In the genomic region with DNA sequence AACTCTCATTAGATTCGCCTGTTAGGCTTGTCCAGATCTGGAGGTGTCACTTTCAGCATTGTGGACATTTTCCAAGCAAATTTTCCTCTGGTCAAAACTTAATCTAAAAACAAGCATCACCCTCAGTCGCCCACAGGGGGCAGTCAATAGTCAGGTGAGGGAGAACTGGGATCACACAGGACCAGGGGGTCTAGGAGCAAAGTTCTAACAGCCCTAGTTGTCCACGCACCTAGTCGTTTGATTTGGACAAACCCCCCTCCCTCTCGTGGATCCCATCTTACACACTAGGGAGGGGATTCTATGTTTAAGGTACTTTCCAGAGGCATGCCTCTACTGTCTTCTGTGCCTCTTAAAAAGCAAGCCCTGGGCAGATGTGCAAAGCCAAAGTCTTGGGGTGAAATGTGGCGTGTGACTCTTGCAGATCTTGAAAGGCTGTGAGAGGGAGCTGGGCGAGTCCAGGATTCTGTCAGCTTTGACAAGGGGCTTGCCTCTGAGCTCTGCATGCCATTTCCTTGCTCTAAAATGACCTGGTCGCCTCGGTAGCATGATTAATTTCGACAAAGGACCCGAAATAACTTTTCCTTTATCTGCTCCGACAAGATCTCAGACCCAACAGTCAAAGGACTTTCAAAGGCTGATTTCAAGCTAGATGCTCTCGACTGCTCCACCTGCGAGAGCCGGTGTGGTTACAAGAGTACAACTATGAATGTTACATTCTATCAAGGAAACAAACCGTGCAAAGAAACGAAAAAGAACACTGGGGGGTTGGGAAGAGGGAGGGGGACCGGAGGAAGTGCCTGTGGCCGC, we compare ENCODE assay signal across 8 mouse cellular contexts. TPM values are rescaled to one million over a fixed set of nuclear protein-coding genes. Genes with fewer than 3 reads are reported as not detected.
DNase-seq lines count a peak whose midpoint lies in the region; ATAC-seq and TF ChIP-seq lines count a peak whose summit lies in the region.

No protein-coding gene starts in this region.

- H3K36me3 ChIP-seq in heart, embryonic 13.5 days, result no peaks in the 10 kb centered on the region
- H3K36me3 ChIP-seq in spleen, adult 2 months (ENCODE audit: control insufficient read depth, insufficient read depth, low read length), result no peaks in the 10 kb centered on the region

- peak overlapping the region; percentile 83 for H3K9ac ChIP-seq in heart, embryonic 13.5 days

- peak overlapping the region; percentile 78 for H3K4me3 ChIP-seq in gastrocnemius, adult 2 months
- H3K4me3 ChIP-seq in heart, embryonic 13.5 days, result peak overlapping the region; percentile 65
- H3K4me3 ChIP-seq in spleen, adult 2 months (ENCODE audit: extremely low read depth, insufficient read depth, insufficient read length), result peak overlapping the region; percentile 69

- peak; percentile 22 for DNase-seq in gastrocnemius, adult 2 months
- DNase-seq in gastrocnemius, adult 8-10 months (ENCODE audit: low spot score in 2 of 2), result no peak
- peak; percentile 67 for DNase-seq in Muller cell, postnatal 12 days (ENCODE audit: inconsistent ontology term)
- peak; percentile 36 to 49 for DNase-seq in cerebellum, postnatal 36 days
- DNase-seq in kidney, postnatal 14 days, result peak; percentile 32
- peak in 1 of 2 experiments; percentile 58 for DNase-seq in spleen, adult 2 months (ENCODE audit: low read depth in 1 of 2, low spot score in 2 of 2)

- peak; percentile 52 for TF ChIP-seq CTCF in gastrocnemius, adult 2 months (IDR thresholded peaks at IDR 0.05)
- TF ChIP-seq CTCF in spleen, adult 2 months (IDR thresholded peaks at IDR 0.05; ENCODE audit: extremely low read depth, insufficient read depth, insufficient read length, insufficient replicate concordance), result peak; percentile 54; the same call in 1 of the 2 replicates

- H3K4me2 ChIP-seq in heart, embryonic 13.5 days, result peak overlapping the region; percentile 100

- no peaks in the 10 kb centered on the region for H3K9me3 ChIP-seq in heart, embryonic 13.5 days

- WGBS in heart, embryonic 13.5 days, result 3% methylated on average over 19 of the region's 19 CpGs
- 1% methylated on average over 19 of the region's 19 CpGs for WGBS in spleen, adult 2 months

- no peak for TF ChIP-seq POLR2A in spleen, adult 2 months (IDR thresholded peaks at IDR 0.05; ENCODE audit: low read depth, low read length)

- H3K4me1 ChIP-seq in heart, embryonic 13.5 days, result peaks cover 27% of the 10 kb centered on the region
- H3K4me1 ChIP-seq in spleen, adult 2 months (ENCODE audit: control insufficient read depth, insufficient read depth, insufficient read length), result peaks cover 7% of the 10 kb centered on the region; the same call in 1 of the 2 replicates

- peaks cover 63% of the 10 kb centered on the region for H3K27me3 ChIP-seq in heart, embryonic 13.5 days (replicated peaks)
- H3K27me3 ChIP-seq in spleen, adult 2 months (ENCODE audit: control insufficient read depth, insufficient read depth, low read length), result no peaks in the 10 kb centered on the region; the same call in 1 of the 2 replicates

- no peak overlapping the region for H3K27ac ChIP-seq in gastrocnemius, adult 2 months
- H3K27ac ChIP-seq in heart, embryonic 13.5 days (replicated peaks), result no peak overlapping the region
- H3K27ac ChIP-seq in spleen, adult 2 months (ENCODE audit: insufficient read depth, low read length), result peak overlapping the region; percentile 62

- ATAC-seq in heart, embryonic 13.5 days (ENCODE audit: extremely low read depth, insufficient number of reproducible peaks, low FRiP score, low TSS enrichment), result no peak
- ATAC-seq in megakaryocyte progenitor cell, adult 5-6 weeks (replicated peaks; ENCODE audit: poor library complexity), result peak; percentile 33

- intact Hi-C loops in gastrocnemius, adult 2 months (cut with DNase I), result no loop called here

RNA-seq across cellular contexts. Expression of gene Myb, which starts 2.5 kb away (rescaled TPM):
- total RNA-seq in gastrocnemius, adult 2 months (2021), result not detected
- under 1 TPM in 1 of 4 experiments, not detected in 3; 0.19 TPM for total RNA-seq in gastrocnemius, adult 8-10 months (2022)
- polyA plus RNA-seq in heart, embryonic 13.5 days (2015; fragmentation: Nextera tagmentation; extraction: Ambion mirVana), result 1.4 and 1.5 TPM in 2 replicates
- total RNA-seq in megakaryocyte progenitor cell, adult 5-6 weeks (2015), result 681 and 848 TPM in 2 replicates
- total RNA-seq in megakaryocyte progenitor cell, adult 5-6 weeks (2017), result 484 and 588 TPM in 2 replicates
- polyA plus RNA-seq in spleen, adult 2 months (2012; rRNA removed), result 10.4 and 11.5 TPM in 2 replicates

Comparison
In these comparisons a context has a peak if more than half of its experiments do, and no peak if none do; other contexts are left out.
1. DNase-seq: peak in gastrocnemius, adult 2 months (single experiment), Muller cell, postnatal 12 days (single experiment), cerebellum, postnatal 36 days (2 of 2) and kidney, postnatal 14 days (single experiment); none in gastrocnemius, adult 8-10 months (0 of 2).
2. RNA of gene Myb, which starts 2.5 kb away (total RNA-seq): 484 to 848 TPM in megakaryocyte progenitor cell, adult 5-6 weeks; 0.19 TPM in gastrocnemius, adult 8-10 months and not detected in gastrocnemius, adult 2 months; every median in the first group is over 100 times any median in the second.
3. Peak in every context shown above with its lines, with median percentiles within 50 percentile points of each other: H3K4me3 ChIP-seq.